Mouse (Mus musculus) midbrain, embryonic 15.5 days (tissue): ENCODE measurements around the gene Snap23. TPM values are rescaled to one million over a fixed set of nuclear protein-coding genes. Genes with fewer than 3 reads are reported as not detected.

Experiments
- ATAC-seq: fragments of 200-750 bp; cut with Nextera tagmentation; replicated peaks from 2 replicates; pipeline ENCODE4 v1.8.0; 2017; ENCODE audit warnings: moderate TSS enrichment
- H3K27ac ChIP-seq: fragments of 300-500 bp; sonication (generic); 2 replicates; pipeline ENCODE4 v1.5.1; 2015; ENCODE audit warnings: mild to moderate bottlenecking, inconsistent platforms
- H3K27me3 ChIP-seq: fragments of 300-500 bp; sonication (generic); replicated peaks from 2 replicates; pipeline ENCODE4 v1.6.1; 2015; ENCODE audit warnings: inconsistent platforms
- H3K36me3 ChIP-seq: fragments of 300-500 bp; sonication (generic); replicated peaks from 2 replicates; pipeline ENCODE4 v1.6.1; 2015; ENCODE audit warnings: inconsistent platforms
- H3K4me1 ChIP-seq: fragments of 300-500 bp; sonication (generic); 2 replicates; pipeline ENCODE4 v1.6.1; 2015; ENCODE audit warnings: inconsistent platforms
- H3K4me2 ChIP-seq: fragments of 300-500 bp; sonication (generic); 2 replicates; pipeline ENCODE4 v1.6.1; 2015; ENCODE audit warnings: inconsistent platforms, mild to moderate bottlenecking, moderate library complexity
- H3K4me3 ChIP-seq: fragments of 300-500 bp; sonication (generic); 2 replicates; pipeline ENCODE4 v1.5.1; 2015; ENCODE audit warnings: mild to moderate bottlenecking, inconsistent platforms
- H3K9ac ChIP-seq: fragments of 300-500 bp; sonication (generic); 2 replicates; pipeline ENCODE4 v1.6.1; 2015; ENCODE audit warnings: mild to moderate bottlenecking, inconsistent platforms
- H3K9me3 ChIP-seq: fragments of 300-500 bp; sonication (generic); 2 replicates; pipeline ENCODE4 v1.6.1; 2016; ENCODE audit warnings: inconsistent platforms
- WGBS: fragments of 180-500 bp; shearing (Covaris S2); methylation state at CpG from one replicate; pipeline ENCODE4 v1.1.7; 2015; ENCODE audit warnings: mixed read lengths; 5-methylcytosine and 5-hydroxymethylcytosine counted together
- polyA plus RNA-seq: library from polyadenylated mRNA; unstranded; fragments of >200 nt; fragmentation: Nextera tagmentation; extraction: Ambion mirVana; gene quantifications from 2 replicates; pipeline ENCODE4 v1.2.1, GENCODE M21; 2015

Gene Snap23
- 15.2 TPM in 2 replicates for polyA plus RNA-seq

GRCm38 (mm10) chr2:120566886-120567797 is at the start of gene Snap23:
TSS of gene Snap23 (plus strand) at chr2:120567671.
- Histone ChIP-seq H3K4me1 (peaks cover 24% of the 10 kb centered on the region), H3K27ac (peak within 1 kb of the TSS; percentile 75), H3K36me3 (0 out of 2 replicates have a peak, but pooled peaks cover 4% of the 10 kb centered on the region), H3K4me2 (peak within 1 kb of the TSS; percentile 80), H3K4me3 (peak within 1 kb of the TSS; percentile 76), H3K27me3 (no peaks in the 10 kb centered on the region), H3K9ac (peak within 1 kb of the TSS; percentile 70), H3K9me3 (no peaks in the 10 kb centered on the region)
- 1% methylated on average over 42 of the region's 42 CpGs for WGBS
- ATAC-seq = peak; percentile 90

DNA sequence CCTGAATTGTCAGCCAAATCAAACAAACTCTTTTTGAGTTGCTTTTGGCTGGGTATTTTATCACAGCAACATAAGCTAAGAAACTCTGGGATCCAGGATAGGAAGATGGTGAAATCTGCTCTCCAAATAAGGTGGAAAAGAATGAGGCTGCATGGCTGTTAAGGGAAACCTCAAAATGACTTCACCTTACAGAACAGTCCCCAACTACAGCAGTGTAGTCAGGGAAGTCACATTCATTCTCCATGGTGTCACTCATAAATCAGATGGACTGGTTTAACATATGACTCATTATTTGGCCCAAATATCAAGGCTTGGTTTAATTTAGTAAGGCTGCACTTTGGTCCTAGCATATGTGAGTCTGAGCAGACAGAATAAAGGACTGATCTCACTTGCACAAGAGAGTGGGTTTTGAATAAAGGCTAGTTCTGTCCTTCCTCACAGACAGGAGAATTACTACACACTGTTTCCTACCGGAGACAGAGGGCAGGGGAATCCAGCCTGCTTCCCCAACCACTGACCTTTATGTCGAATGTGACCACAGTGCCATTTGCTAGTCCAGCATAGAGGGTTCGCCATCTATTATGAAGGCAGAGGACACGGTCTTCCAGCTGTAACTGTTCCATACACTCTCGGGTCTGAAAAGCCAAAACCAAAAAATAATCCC is 48.8 kb upstream of the Snap23 start:
- Histone ChIP-seq H3K9me3 (no peaks in the 10 kb centered on the region), H3K36me3 (peaks cover 57% of the 10 kb centered on the region), H3K27me3 (no peaks in the 10 kb centered on the region), H3K4me2 (no peak overlapping the region), H3K27ac (no peak overlapping the region), H3K9ac (no peak overlapping the region), H3K4me3 (no peak overlapping the region), H3K4me1 (no peaks in the 10 kb centered on the region)
- WGBS = 91% methylated on average over 5 of the region's 5 CpGs
- no peak for ATAC-seq

DNA sequence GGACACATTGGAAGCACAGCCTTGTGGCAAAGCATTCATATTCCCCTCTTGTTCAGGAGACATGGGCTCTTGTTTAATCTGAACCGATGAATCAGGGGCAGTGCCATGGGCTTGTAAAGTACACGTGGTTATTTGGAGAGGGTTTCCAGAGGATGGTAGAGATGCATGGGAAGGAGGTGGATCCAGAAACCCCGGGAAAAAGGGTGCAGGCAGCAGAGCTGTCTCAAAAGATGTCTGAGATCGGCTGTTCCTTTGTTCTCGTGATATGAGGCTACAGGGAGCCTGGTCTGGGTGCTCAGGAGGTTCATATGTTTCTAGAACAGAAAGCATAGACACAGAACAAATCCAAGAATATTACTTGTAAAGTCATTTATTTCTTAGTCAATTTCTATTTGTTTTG is 40.7 kb upstream of the Snap23 start:
- H3K4me3 ChIP-seq = no peak overlapping the region
- no peak overlapping the region for H3K27ac ChIP-seq
- H3K9me3 ChIP-seq = no peaks in the 10 kb centered on the region
- ATAC-seq = no peak
- H3K9ac ChIP-seq = no peak overlapping the region
- WGBS = 96% methylated on average over 5 of the region's 5 CpGs
- H3K4me1 ChIP-seq = no peaks in the 10 kb centered on the region
- no peak overlapping the region for H3K4me2 ChIP-seq
- H3K36me3 ChIP-seq = peaks cover 62% of the 10 kb centered on the region
- H3K27me3 ChIP-seq = no peaks in the 10 kb centered on the region

DNA sequence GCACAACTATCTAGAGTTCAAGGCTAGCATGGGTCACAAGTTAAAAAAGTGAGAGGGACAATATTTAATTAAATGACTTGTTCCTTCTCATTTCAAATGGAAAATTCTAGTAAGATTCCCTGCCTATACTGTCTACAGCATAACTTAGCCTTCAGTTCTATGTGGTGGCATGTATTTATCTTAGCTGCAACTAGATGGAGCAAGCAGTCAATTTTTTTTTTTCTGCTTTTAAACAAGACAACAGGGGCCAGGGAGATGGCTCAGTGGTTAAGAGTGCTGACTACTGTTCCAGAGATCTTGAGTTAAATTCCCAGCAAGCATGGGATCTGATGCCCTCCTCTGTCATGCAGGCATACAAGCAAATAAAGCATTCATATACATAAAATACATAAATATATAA is 37.9 kb upstream of the Snap23 start:
- H3K9ac ChIP-seq = no peak overlapping the region
- no peak overlapping the region for H3K27ac ChIP-seq
- H3K4me1 ChIP-seq = no peaks in the 10 kb centered on the region
- no peak overlapping the region for H3K4me2 ChIP-seq
- no peaks in the 10 kb centered on the region for H3K9me3 ChIP-seq
- H3K4me3 ChIP-seq = no peak overlapping the region
- ATAC-seq = no peak
- H3K36me3 ChIP-seq = peaks cover 56% of the 10 kb centered on the region
- H3K27me3 ChIP-seq = no peaks in the 10 kb centered on the region

DNA sequence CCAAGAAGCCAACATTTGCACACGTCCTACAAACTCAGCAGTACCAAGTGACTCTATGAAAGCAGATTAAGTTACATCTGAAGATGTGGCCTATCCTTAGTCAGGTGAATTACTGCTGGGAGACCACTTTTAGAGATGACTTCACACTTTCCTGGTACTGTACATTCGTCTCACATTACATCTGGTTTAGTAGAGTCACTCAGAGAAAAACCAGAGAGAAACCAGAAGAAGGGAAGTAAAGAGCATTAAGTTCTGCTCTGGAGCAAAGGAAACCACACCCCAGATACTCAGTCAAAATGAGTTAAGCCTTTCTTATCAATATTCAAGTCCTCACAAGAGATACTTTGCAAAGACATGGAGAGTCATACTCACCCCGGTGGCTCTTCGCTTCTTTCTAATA is 36.2 kb upstream of the Snap23 start:
- peaks cover 48% of the 10 kb centered on the region for H3K36me3 ChIP-seq

GRCm38 (mm10) chr2:120539333-120539732 is 28.1 kb upstream of the Snap23 start:
- Histone ChIP-seq H3K27me3 (no peaks in the 10 kb centered on the region), H3K4me1 (0 out of 2 replicates have a peak, but pooled peaks cover 3% of the 10 kb centered on the region), H3K9me3 (no peaks in the 10 kb centered on the region), H3K27ac (no peak overlapping the region), H3K4me3 (no peak overlapping the region), H3K36me3 (peaks cover 14% of the 10 kb centered on the region), H3K4me2 (no peak overlapping the region), H3K9ac (no peak overlapping the region)
- ATAC-seq = no peak
- WGBS = 51% methylated on average over 3 of the region's 3 CpGs

More for the DNA sequence above, 36.2 kb upstream of the Snap23 start:
- 93% methylated on average over 4 of the region's 4 CpGs for WGBS
- Histone ChIP-seq H3K4me1 (no peaks in the 10 kb centered on the region), H3K4me3 (no peak overlapping the region), H3K27me3 (no peaks in the 10 kb centered on the region), H3K4me2 (no peak overlapping the region), H3K27ac (no peak overlapping the region), H3K9me3 (no peaks in the 10 kb centered on the region), H3K9ac (no peak overlapping the region)
- ATAC-seq = no peak

DNA sequence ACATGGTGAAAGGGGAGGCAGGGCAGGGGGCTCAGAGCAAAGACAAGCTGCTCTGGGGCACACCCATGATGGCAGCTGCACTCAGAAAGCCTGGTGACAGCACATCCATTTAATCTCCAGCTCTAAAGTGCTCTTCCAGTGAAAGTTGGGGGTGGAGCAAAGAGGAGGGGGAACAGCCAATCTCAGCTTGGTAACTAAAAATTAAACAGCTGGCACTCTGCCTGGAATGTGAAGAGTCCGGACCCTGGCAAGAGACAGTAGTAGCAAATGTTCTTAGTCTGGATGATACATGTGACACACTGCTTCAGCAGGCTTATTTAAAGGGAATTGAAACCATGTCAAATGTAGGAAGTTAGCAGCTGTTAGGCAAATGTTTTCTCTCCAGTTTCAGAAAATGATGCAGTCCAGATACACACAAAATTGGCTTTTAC is 27.7 kb upstream of the Snap23 start:
- H3K27ac ChIP-seq = no peak overlapping the region
- no peak overlapping the region for H3K4me2 ChIP-seq
- no peak overlapping the region for H3K4me3 ChIP-seq
- no peak overlapping the region for H3K9ac ChIP-seq
- no peaks in the 10 kb centered on the region for H3K27me3 ChIP-seq
- peaks cover 9% of the 10 kb centered on the region for H3K36me3 ChIP-seq
- H3K9me3 ChIP-seq = no peaks in the 10 kb centered on the region
- ATAC-seq = peak; percentile 67; the same call in 1 of the 2 replicates
- 25% methylated on average over 1 of the region's 1 CpGs for WGBS
- 0 out of 2 replicates have a peak, but pooled peaks cover 3% of the 10 kb centered on the region for H3K4me1 ChIP-seq

DNA sequence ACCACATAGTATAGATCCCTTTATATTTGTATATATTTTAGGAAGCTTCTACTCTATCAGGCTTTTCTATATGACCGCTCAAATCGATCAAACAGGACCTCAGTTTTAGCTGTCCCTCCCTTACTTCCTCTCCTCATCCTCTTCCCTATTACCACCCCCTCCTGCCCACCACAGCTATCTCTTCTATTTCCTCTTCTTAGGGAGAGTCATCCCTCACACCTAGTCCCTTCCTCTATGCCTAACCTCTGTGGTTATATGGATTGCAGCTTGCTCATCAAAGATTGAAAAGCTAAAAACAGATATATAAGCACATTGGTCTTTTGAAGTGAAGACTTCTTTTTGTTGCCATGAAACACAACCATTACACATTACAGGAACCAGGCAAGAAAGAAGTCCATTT is 22.7 kb upstream of the Snap23 start:
- no peak overlapping the region for H3K27ac ChIP-seq
- H3K27me3 ChIP-seq = no peaks in the 10 kb centered on the region
- H3K9ac ChIP-seq = no peak overlapping the region
- H3K4me1 ChIP-seq = no peaks in the 10 kb centered on the region
- H3K36me3 ChIP-seq = peaks cover 2% of the 10 kb centered on the region
- no peak overlapping the region for H3K4me2 ChIP-seq
- no peak overlapping the region for H3K4me3 ChIP-seq
- H3K9me3 ChIP-seq = no peaks in the 10 kb centered on the region
- no peak for ATAC-seq
- 100% methylated on average over 2 of the region's 2 CpGs for WGBS

DNA sequence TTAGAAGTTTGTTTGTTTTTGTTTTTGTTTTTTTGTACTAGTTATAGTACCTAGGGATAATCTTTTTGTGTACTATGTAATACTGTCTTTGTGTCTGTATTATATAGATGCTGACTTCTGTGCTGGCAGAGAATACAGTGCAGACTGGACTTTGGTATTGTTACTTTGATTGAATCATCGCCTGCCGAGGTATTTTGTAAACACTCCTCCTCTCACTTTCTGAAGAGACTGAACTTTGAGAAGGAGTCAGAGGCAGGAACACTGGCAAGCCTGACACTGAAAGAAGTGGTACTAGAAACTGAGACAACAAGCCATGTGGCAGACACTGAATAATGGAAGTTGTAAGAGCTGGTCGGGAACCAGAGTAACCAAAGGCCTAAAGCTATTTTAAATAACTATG is 10.6 kb upstream of the Snap23 start:
- Histone ChIP-seq H3K9ac (no peak overlapping the region), H3K27ac (no peak overlapping the region), H3K9me3 (no peaks in the 10 kb centered on the region), H3K4me1 (peaks cover 3% of the 10 kb centered on the region; the same call in 1 of the 2 replicates), H3K36me3 (peaks cover 17% of the 10 kb centered on the region), H3K4me3 (no peak overlapping the region), H3K4me2 (no peak overlapping the region), H3K27me3 (no peaks in the 10 kb centered on the region)
- ATAC-seq = no peak
- 76% methylated on average over 3 of the region's 3 CpGs for WGBS

DNA sequence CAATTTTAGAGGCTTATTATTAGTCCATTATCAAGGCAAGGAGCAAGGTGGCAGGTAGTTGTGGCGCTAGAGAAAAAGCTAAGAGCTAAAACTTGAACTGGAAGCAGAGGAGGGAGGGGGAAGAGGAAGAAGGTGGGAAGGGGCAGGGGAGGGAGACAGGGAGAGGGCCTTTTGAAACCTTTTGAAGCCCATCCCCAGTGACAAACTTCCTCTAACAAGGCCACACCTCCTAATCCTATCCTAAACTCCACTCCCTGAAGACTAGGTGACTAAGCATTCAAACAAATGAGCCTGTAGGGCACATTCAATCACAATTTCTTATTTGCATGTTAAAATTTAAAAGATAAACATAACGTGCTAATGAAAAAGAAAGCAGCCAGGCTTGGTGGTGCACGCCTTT is 8.7 kb upstream of the Snap23 start:
- no peak overlapping the region for H3K9ac ChIP-seq
- WGBS = 92% methylated on average over 3 of the region's 3 CpGs
- no peak overlapping the region for H3K27ac ChIP-seq
- H3K9me3 ChIP-seq = no peaks in the 10 kb centered on the region
- H3K4me3 ChIP-seq = no peak overlapping the region
- H3K36me3 ChIP-seq = 0 out of 2 replicates have a peak, but pooled peaks cover 4% of the 10 kb centered on the region
- H3K4me1 ChIP-seq = peaks cover 14% of the 10 kb centered on the region
- no peak overlapping the region for H3K4me2 ChIP-seq
- H3K27me3 ChIP-seq = no peaks in the 10 kb centered on the region
- ATAC-seq = no peak

DNA sequence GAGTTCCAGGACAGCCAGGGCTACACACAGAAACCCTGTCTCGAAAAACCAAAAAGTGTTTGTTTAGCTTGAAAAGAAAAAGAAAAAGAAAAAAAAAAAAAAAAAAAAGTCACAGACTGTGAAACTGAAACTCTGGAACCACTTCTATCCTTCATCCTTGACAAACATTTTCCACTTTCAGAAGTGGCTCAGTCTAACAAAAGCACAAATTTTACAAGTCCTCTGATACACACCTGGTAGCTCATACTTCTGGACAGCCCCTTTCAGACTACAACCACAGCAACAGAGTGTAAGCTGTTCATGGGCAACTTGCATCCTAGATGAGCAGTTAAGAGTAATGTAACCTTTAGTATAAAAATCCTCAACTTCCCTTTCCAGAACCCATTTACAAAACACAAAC is 5.9 kb upstream of the Snap23 start:
- ATAC-seq = no peak
- no peaks in the 10 kb centered on the region for H3K9me3 ChIP-seq
- 93% methylated on average over 1 of the region's 1 CpGs for WGBS

DNA sequence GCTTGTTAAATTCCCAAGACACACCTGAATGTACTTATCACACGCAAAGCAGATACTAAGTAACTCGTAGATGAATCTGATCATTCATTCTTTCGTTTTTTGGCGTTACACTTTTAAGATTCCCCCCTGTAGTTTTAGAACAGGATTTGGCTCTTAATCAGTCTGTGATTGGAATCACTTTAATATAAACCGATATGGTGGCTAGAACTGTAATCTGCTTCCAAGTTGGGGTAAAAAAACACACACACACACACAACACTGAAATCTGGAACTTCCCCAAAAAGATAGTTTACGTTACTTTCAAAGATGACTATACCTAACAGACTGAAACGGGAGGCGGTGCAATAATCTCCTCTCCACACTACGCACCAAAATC is 4.6 kb upstream of the Snap23 start:
- Histone ChIP-seq H3K4me3 (peak overlapping the region; percentile 95), H3K9ac (peak overlapping the region; percentile 99), H3K27ac (no peak overlapping the region), H3K4me2 (peak overlapping the region; percentile 73), H3K9me3 (no peaks in the 10 kb centered on the region), H3K36me3 (no peaks in the 10 kb centered on the region), H3K27me3 (no peaks in the 10 kb centered on the region), H3K4me1 (peaks cover 19% of the 10 kb centered on the region)
- no peak for ATAC-seq
- WGBS = 22% methylated on average over 9 of the region's 9 CpGs

More for the DNA sequence above, 5.9 kb upstream of the Snap23 start:
- Histone ChIP-seq H3K4me1 (peaks cover 14% of the 10 kb centered on the region), H3K27me3 (no peaks in the 10 kb centered on the region), H3K36me3 (no peaks in the 10 kb centered on the region), H3K9ac (no peak overlapping the region), H3K4me3 (no peak overlapping the region), H3K4me2 (no peak overlapping the region), H3K27ac (no peak overlapping the region)
